Mouse (Mus musculus): Measurements from ENCODE around the gene Tomm6.

DNA sequence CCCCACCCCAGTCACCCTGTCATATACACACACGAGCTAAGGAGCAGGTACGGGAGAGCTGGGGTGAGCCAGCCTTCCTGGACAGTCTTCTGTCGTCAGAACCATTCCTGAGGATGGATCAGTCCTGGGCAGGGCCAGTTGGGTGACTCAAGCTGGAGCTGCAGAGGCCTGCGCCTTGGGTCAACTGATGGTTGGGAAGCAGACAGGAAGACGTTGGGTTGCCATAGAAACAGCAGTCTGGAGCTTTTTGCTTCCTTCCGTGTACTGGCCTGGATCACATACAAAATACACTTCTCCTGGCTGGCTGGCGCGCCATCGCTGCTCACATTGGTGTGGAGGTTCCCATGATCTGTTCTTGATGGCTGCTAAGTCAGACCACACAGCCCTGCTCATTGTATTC, 13.6 kb upstream of the Tomm6 start:
- TF ChIP-seq EP300 (IDR thresholded peaks at IDR 0.05) (no peak), CTCF (IDR thresholded peaks at IDR 0.05) (no peak)
